Mouse (Mus musculus): Measurements from ENCODE around the gene Pde4c. TPM values are rescaled to one million over a fixed set of nuclear protein-coding genes. Genes with fewer than 3 reads are reported as not detected.

The Pde4c gene
- total RNA-seq, 1 experiment: 1.6 TPM

GRCm38 (mm10) chr8:70760775-70761406 lies 37.4 kb downstream of the Pde4c start, which contains the start of gene Mpv17l2:
Mpv17l2 (minus strand) TSS chr8:70760946.
- no peaks in the 10 kb centered on the region for H3K9me3 ChIP-seq (ENCODE audit: control insufficient read depth, insufficient read depth, low read depth, low read length)
- peaks cover 21% of the 10 kb centered on the region; the same call in 1 of the 2 replicates for H3K36me3 ChIP-seq (ENCODE audit: control insufficient read depth, insufficient read depth, low read length, poor library complexity, severe bottlenecking)
- peak; percentile 98 for DNase-seq (ENCODE audit: low read depth, low spot score)
- peaks cover 16 to 20% of the 10 kb centered on the region in 2 experiments for H3K4me1 ChIP-seq (ENCODE audit: control insufficient read depth in 2 of 2, insufficient read depth in 2 of 2, low read length in 2 of 2, poor library complexity in 1 of 2)
- H3K9ac ChIP-seq (ENCODE audit: insufficient read depth, low read depth, low read length, poor library complexity, severe bottlenecking): peak within 1 kb of the TSS; percentile 80
- in situ Hi-C loops (cut with MboI; ENCODE audit: low sequenced_read_pairs in 2 of 2, unreplicated experiment in 2 of 2): no loop called here
- TF ChIP-seq HCFC1 (IDR thresholded peaks at IDR 0.05; ENCODE audit: borderline replicate concordance, insufficient read depth, low read length): peak; percentile 32; the same call in 1 of the 2 replicates
- TF ChIP-seq ZNF384 (IDR thresholded peaks at IDR 0.05; ENCODE audit: low read depth, low read length): no peak
- peak; percentile 82 for TF ChIP-seq CHD2 (IDR thresholded peaks at IDR 0.05; ENCODE audit: low read depth, low read length)
- TF ChIP-seq ZC3H11A (IDR thresholded peaks at IDR 0.05; ENCODE audit: borderline replicate concordance, low read depth, low read length): no peak
- TF ChIP-seq MAFK (IDR thresholded peaks at IDR 0.05; ENCODE audit: insufficient read depth, low read depth, low read length): no peak
- H3K27ac ChIP-seq (ENCODE audit: insufficient read depth, low read depth, low read length, poor library complexity, severe bottlenecking): no peak within 1 kb of the TSS; the same call in 1 of the 2 replicates
- peak within 1 kb of the TSS; percentile 86 to 87 for H3K4me3 ChIP-seq (ENCODE audit: insufficient read depth in 1 of 2, low read depth in 1 of 2, low read length in 2 of 2, poor library complexity in 1 of 2, severe bottlenecking in 1 of 2)

- DNase-seq (ENCODE audit: low read depth, low spot score): no peak
- Histone ChIP-seq H3K9ac (ENCODE audit: insufficient read depth, low read depth, low read length, poor library complexity, severe bottlenecking) (no peak overlapping the region), H3K4me1 (ENCODE audit: control insufficient read depth in 2 of 2, insufficient read depth in 2 of 2, low read length in 2 of 2, poor library complexity in 1 of 2) (peaks cover 16 to 22% of the 10 kb centered on the region in 2 experiments), H3K27ac (ENCODE audit: insufficient read depth, low read depth, low read length, poor library complexity, severe bottlenecking) (no peak overlapping the region), H3K4me3 (ENCODE audit: insufficient read depth in 1 of 2, low read depth in 1 of 2, low read length in 2 of 2, poor library complexity in 1 of 2, severe bottlenecking in 1 of 2) (no peak overlapping the region), H3K9me3 (ENCODE audit: control insufficient read depth, insufficient read depth, low read depth, low read length) (no peaks in the 10 kb centered on the region), H3K36me3 (ENCODE audit: control insufficient read depth, insufficient read depth, low read length, poor library complexity, severe bottlenecking) (peaks cover 21% of the 10 kb centered on the region; the same call in 1 of the 2 replicates)
- TF ChIP-seq ZNF384 (IDR thresholded peaks at IDR 0.05; ENCODE audit: low read depth, low read length) (no peak), HCFC1 (IDR thresholded peaks at IDR 0.05; ENCODE audit: borderline replicate concordance, insufficient read depth, low read length) (no peak), ZC3H11A (IDR thresholded peaks at IDR 0.05; ENCODE audit: borderline replicate concordance, low read depth, low read length) (no peak), CHD2 (IDR thresholded peaks at IDR 0.05; ENCODE audit: low read depth, low read length) (no peak), MAFK (IDR thresholded peaks at IDR 0.05; ENCODE audit: insufficient read depth, low read depth, low read length) (no peak)
- in situ Hi-C loops (cut with MboI; ENCODE audit: low sequenced_read_pairs in 2 of 2, unreplicated experiment in 2 of 2): no loop called here
Observed at GRCm38 (mm10) chr8:70762118-70762517, 38.6 kb downstream of the Pde4c start.

- H3K36me3 ChIP-seq (ENCODE audit: control insufficient read depth, insufficient read depth, low read length, poor library complexity, severe bottlenecking): peaks cover 23% of the 10 kb centered on the region; the same call in 1 of the 2 replicates
- H3K9ac ChIP-seq (ENCODE audit: insufficient read depth, low read depth, low read length, poor library complexity, severe bottlenecking): no peak overlapping the region
- no peak overlapping the region for H3K4me3 ChIP-seq (ENCODE audit: insufficient read depth in 1 of 2, low read depth in 1 of 2, low read length in 2 of 2, poor library complexity in 1 of 2, severe bottlenecking in 1 of 2)
- no peak overlapping the region for H3K27ac ChIP-seq (ENCODE audit: insufficient read depth, low read depth, low read length, poor library complexity, severe bottlenecking)
- no peaks in the 10 kb centered on the region for H3K9me3 ChIP-seq (ENCODE audit: control insufficient read depth, insufficient read depth, low read depth, low read length)
- no peak for DNase-seq (ENCODE audit: low read depth, low spot score)
- TF ChIP-seq CHD2 (IDR thresholded peaks at IDR 0.05; ENCODE audit: low read depth, low read length) (no peak), ZC3H11A (IDR thresholded peaks at IDR 0.05; ENCODE audit: borderline replicate concordance, low read depth, low read length) (peak; percentile 16; the same call in 1 of the 2 replicates)
- in situ Hi-C loops (cut with MboI; ENCODE audit: low sequenced_read_pairs in 2 of 2, unreplicated experiment in 2 of 2): no loop called here
- H3K4me1 ChIP-seq (ENCODE audit: control insufficient read depth in 2 of 2, insufficient read depth in 2 of 2, low read length in 2 of 2, poor library complexity in 1 of 2): peaks cover 16 to 28% of the 10 kb centered on the region in 2 experiments
Observed at GRCm38 (mm10) chr8:70763354-70763753, 39.8 kb downstream of the Pde4c start.

GRCm38 (mm10) chr8:70764026-70764425 lies 40.5 kb downstream of the Pde4c start:
- no peaks in the 10 kb centered on the region for H3K9me3 ChIP-seq (ENCODE audit: control insufficient read depth, insufficient read depth, low read depth, low read length)
- TF ChIP-seq ZC3H11A (IDR thresholded peaks at IDR 0.05; ENCODE audit: borderline replicate concordance, low read depth, low read length): no peak
- no peak for TF ChIP-seq ZNF384 (IDR thresholded peaks at IDR 0.05; ENCODE audit: low read depth, low read length)
- TF ChIP-seq MAFK (IDR thresholded peaks at IDR 0.05; ENCODE audit: insufficient read depth, low read depth, low read length): no peak
- TF ChIP-seq CHD2 (IDR thresholded peaks at IDR 0.05; ENCODE audit: low read depth, low read length): no peak
- no peak for TF ChIP-seq HCFC1 (IDR thresholded peaks at IDR 0.05; ENCODE audit: borderline replicate concordance, insufficient read depth, low read length)
- no peak overlapping the region for H3K4me3 ChIP-seq (ENCODE audit: insufficient read depth in 1 of 2, low read depth in 1 of 2, low read length in 2 of 2, poor library complexity in 1 of 2, severe bottlenecking in 1 of 2)
- H3K4me1 ChIP-seq (ENCODE audit: control insufficient read depth in 2 of 2, insufficient read depth in 2 of 2, low read length in 2 of 2, poor library complexity in 1 of 2): peaks cover 16 to 32% of the 10 kb centered on the region in 2 experiments
- DNase-seq (ENCODE audit: low read depth, low spot score): no peak
- no peak overlapping the region for H3K27ac ChIP-seq (ENCODE audit: insufficient read depth, low read depth, low read length, poor library complexity, severe bottlenecking)
- H3K9ac ChIP-seq (ENCODE audit: insufficient read depth, low read depth, low read length, poor library complexity, severe bottlenecking): no peak overlapping the region
- in situ Hi-C loops (cut with MboI; ENCODE audit: low sequenced_read_pairs in 2 of 2, unreplicated experiment in 2 of 2): no loop called here
- H3K36me3 ChIP-seq (ENCODE audit: control insufficient read depth, insufficient read depth, low read length, poor library complexity, severe bottlenecking): peaks cover 23% of the 10 kb centered on the region; the same call in 1 of the 2 replicates

All from ES-E14 (cell line).